Mouse (Mus musculus) B cell, adult 67 days (primary cell): ENCODE measurements around the gene Olfr1177-ps. TPM values are rescaled to one million over a fixed set of nuclear protein-coding genes. Genes with fewer than 3 reads are reported as not detected.

Source experiments
- total RNA-seq, 2 experiments: library from RNA; stranded (reverse); gene quantifications; 4 replicates each; pipeline ENCODE4 v1.2.4; 2023

Olfr1177-ps gene
- not detected for total RNA-seq

GRCm38 (mm10) chr2:88346392-88346791 is at the start of gene Olfr1177-ps:
Gene Olfr1177-ps (minus strand): TSS chr2:88346492.

GRCm38 (mm10) chr2:88386762-88387161 is 40.5 kb upstream of the Olfr1177-ps start, which contains the start of gene Olfr1178:
Gene Olfr1178 (plus strand): TSS chr2:88387062.

GRCm38 (mm10) chr2:88336421-88336820 is 9.9 kb downstream of the Olfr1177-ps start, which contains the start of gene Olfr1176:
Gene Olfr1176 (plus strand): TSS chr2:88336721.

GRCm38 (mm10) chr2:88327115-88327514 is 19.2 kb downstream of the Olfr1177-ps start, which contains the start of gene Olfr1175-ps:
Gene Olfr1175-ps (minus strand): TSS chr2:88327215.

GRCm38 (mm10) chr2:88315035-88315434 is 31.3 kb downstream of the Olfr1177-ps start, which contains the start of gene Olfr1174-ps:
Gene Olfr1174-ps (minus strand): TSS chr2:88315135.

Other genes starting within 250 kb of the Olfr1177-ps start
- gene Olfr1166, start 218.2 kb downstream of the Olfr1177-ps start, total RNA-seq, result not detected
- gene Olfr1167, start 191.3 kb downstream of the Olfr1177-ps start, total RNA-seq, result not detected
- not detected for gene Olfr1168, start 164.6 kb downstream of the Olfr1177-ps start, total RNA-seq
- not detected for gene Olfr1170, start 118.2 kb downstream of the Olfr1177-ps start, total RNA-seq
- under 1 TPM; 0.12 to 0.20 TPM for gene Olfr1173, start 66.6 kb downstream of the Olfr1177-ps start, total RNA-seq
- not detected for gene Olfr1174-ps, start 31.4 kb downstream of the Olfr1177-ps start, total RNA-seq
- gene Olfr1175-ps, start 19.3 kb downstream of the Olfr1177-ps start, total RNA-seq, result under 1 TPM in 1 of 2 experiments, not detected in 1; 0.15 TPM
- gene Olfr1176, start 9.8 kb downstream of the Olfr1177-ps start, total RNA-seq, result not detected
- not detected for gene Olfr1178, start 40.6 kb upstream of the Olfr1177-ps start, total RNA-seq
- not detected for gene Olfr1179, start 60.0 kb upstream of the Olfr1177-ps start, total RNA-seq
- not detected for gene Olfr1180, start 72.7 kb upstream of the Olfr1177-ps start, total RNA-seq
- not detected for gene Olfr1181, start 79.7 kb upstream of the Olfr1177-ps start, total RNA-seq
- gene Gm13757, start 102.6 kb upstream of the Olfr1177-ps start, total RNA-seq, result not detected
- gene Olfr1183, start 108.4 kb upstream of the Olfr1177-ps start, total RNA-seq, result not detected
- not detected for gene Olfr1184, start 137.1 kb upstream of the Olfr1177-ps start, total RNA-seq
- not detected for gene Olfr1185-ps1, start 146.8 kb upstream of the Olfr1177-ps start, total RNA-seq
- gene Olfr1186, start 172.1 kb upstream of the Olfr1177-ps start, total RNA-seq, result not detected
- not detected for gene Olfr1188, start 210.4 kb upstream of the Olfr1177-ps start, total RNA-seq
- gene Olfr1189, start 240.0 kb upstream of the Olfr1177-ps start, total RNA-seq, result not detected